Mouse (Mus musculus) heart, embryonic 12.5 days (tissue): ENCODE results near the gene Pdpr. TPM values are rescaled to one million over a fixed set of nuclear protein-coding genes. Genes with fewer than 3 reads are reported as not detected.
A peak's percentile ranks its signal among the peaks of the same experiment; 100 is the strongest.
"Not testable (repeated sequence)": the region's sequence is repeated elsewhere in the genome, so short reads cannot be mapped to it uniquely, and the experiment has no call there.

Experiments
- ATAC-seq: fragments of 200-750 bp; cut with Nextera tagmentation; 2 replicates; pipeline ENCODE4 v1.8.0; 2017; ENCODE audit warnings: moderate TSS enrichment, moderate library complexity; ENCODE audit not compliant: insufficient number of reproducible peaks, low FRiP score
- H3K27ac ChIP-seq: fragments of 300-500 bp; sonication (generic); 2 replicates; pipeline ENCODE4 v1.5.1; 2016; ENCODE audit warnings: mild to moderate bottlenecking, moderate library complexity; ENCODE audit not compliant: poor library complexity, severe bottlenecking
- H3K27me3 ChIP-seq: fragments of 300-500 bp; sonication (generic); replicated peaks from 2 replicates; pipeline ENCODE4 v1.6.1; 2016; ENCODE audit warnings: mild to moderate bottlenecking, moderate library complexity
- H3K36me3 ChIP-seq: fragments of 300-500 bp; sonication (generic); 2 replicates; pipeline ENCODE4 v1.6.1; 2016; ENCODE audit warnings: mild to moderate bottlenecking, moderate library complexity
- H3K4me1 ChIP-seq: fragments of 300-500 bp; sonication (generic); replicated peaks from 2 replicates; pipeline ENCODE4 v1.6.1; 2016; ENCODE audit warnings: mild to moderate bottlenecking
- H3K4me2 ChIP-seq: fragments of 300-500 bp; sonication (generic); 2 replicates; pipeline ENCODE4 v1.6.1; 2016; ENCODE audit warnings: mild to moderate bottlenecking, moderate library complexity
- H3K4me3 ChIP-seq: fragments of 300-500 bp; sonication (generic); 2 replicates; pipeline ENCODE4 v1.5.1; 2016; ENCODE audit warnings: mild to moderate bottlenecking
- H3K9ac ChIP-seq: fragments of 300-500 bp; sonication (generic); 2 replicates; pipeline ENCODE4 v1.6.1; 2016; ENCODE audit warnings: mild to moderate bottlenecking, moderate library complexity
- H3K9me3 ChIP-seq: fragments of 300-500 bp; sonication (generic); replicated peaks from 2 replicates; pipeline ENCODE4 v1.6.1; 2016; ENCODE audit warnings: mild to moderate bottlenecking, moderate library complexity
- WGBS: fragments of 180-500 bp; shearing (Covaris S2); methylation state at CpG from one replicate; pipeline ENCODE4 v1.1.7; 2016; 5-methylcytosine and 5-hydroxymethylcytosine counted together
- polyA plus RNA-seq: library from polyadenylated mRNA; unstranded; fragments of >200 nt; fragmentation: Nextera tagmentation; extraction: Ambion mirVana; gene quantifications from 2 replicates; pipeline ENCODE4 v1.2.1, GENCODE M21; 2016

Pdpr gene
- polyA plus RNA-seq, 1 experiment from 2014 or later, result 16.2 TPM

GRCm38 (mm10) chr8:111062072-111062757 lies 32.2 kb upstream of the Pdpr start:
- WGBS, result under 1% methylated on average over 27 of the region's 27 CpGs
- Histone ChIP-seq H3K9me3 (no peaks in the 10 kb centered on the region), H3K4me3 (peak overlapping the region; percentile 79), H3K36me3 (peaks cover 8% of the 10 kb centered on the region), H3K27ac (0 out of 2 replicates have a peak overlapping the region, but pooled peaks have one; percentile 1), H3K27me3 (no peaks in the 10 kb centered on the region), H3K4me1 (peaks cover 33% of the 10 kb centered on the region), H3K9ac (peak overlapping the region; percentile 74), H3K4me2 (peak overlapping the region; percentile 93)
- peak; percentile 80 for ATAC-seq

GRCm38 (mm10) chr8:111062893-111063292 lies 31.5 kb upstream of the Pdpr start:
- 50% methylated on average over 2 of the region's 2 CpGs for WGBS

GRCm38 (mm10) chr8:111066308-111066707 lies 28.1 kb upstream of the Pdpr start:
- 63% methylated on average over 4 of the region's 4 CpGs for WGBS

More at GRCm38 (mm10) chr8:111062893-111063292, 31.5 kb upstream of the Pdpr start:
- Histone ChIP-seq H3K9ac (no peak overlapping the region), H3K4me3 (peak overlapping the region; percentile 79), H3K27ac (0 out of 2 replicates have a peak overlapping the region, but pooled peaks have one; percentile 1), H3K4me2 (peak overlapping the region; percentile 93), H3K9me3 (no peaks in the 10 kb centered on the region), H3K36me3 (peaks cover 5% of the 10 kb centered on the region), H3K27me3 (no peaks in the 10 kb centered on the region), H3K4me1 (peaks cover 28% of the 10 kb centered on the region)
- no peak for ATAC-seq

GRCm38 (mm10) chr8:111067439-111067838 lies 27.0 kb upstream of the Pdpr start:
- ATAC-seq, result no peak
- no peaks in the 10 kb centered on the region; the same call in 1 of the 2 replicates for H3K27me3 ChIP-seq

More at GRCm38 (mm10) chr8:111066308-111066707, 28.1 kb upstream of the Pdpr start:
- H3K27ac ChIP-seq, result no peak overlapping the region
- ATAC-seq, result no peak
- no peak overlapping the region for H3K9ac ChIP-seq
- no peaks in the 10 kb centered on the region for H3K9me3 ChIP-seq
- H3K4me3 ChIP-seq, result no peak overlapping the region
- H3K27me3 ChIP-seq, result no peaks in the 10 kb centered on the region
- no peak overlapping the region for H3K4me2 ChIP-seq
- no peaks in the 10 kb centered on the region for H3K36me3 ChIP-seq
- H3K4me1 ChIP-seq, result peaks cover 7% of the 10 kb centered on the region

GRCm38 (mm10) chr8:111068660-111069059 lies 25.8 kb upstream of the Pdpr start:
- H3K9me3 ChIP-seq, H3K4me3 ChIP-seq, H3K27ac ChIP-seq, H3K36me3 ChIP-seq, H3K4me1 ChIP-seq, ATAC-seq, H3K9ac ChIP-seq, H3K27me3 ChIP-seq, H3K4me2 ChIP-seq: not testable (repeated sequence)
- WGBS, result 82% methylated on average over 9 of the region's 9 CpGs

More at GRCm38 (mm10) chr8:111067439-111067838, 27.0 kb upstream of the Pdpr start:
- Histone ChIP-seq H3K9me3 (no peaks in the 10 kb centered on the region), H3K4me2 (no peak overlapping the region), H3K36me3 (no peaks in the 10 kb centered on the region), H3K4me1 (0 out of 2 replicates have a peak, but pooled peaks cover 2% of the 10 kb centered on the region), H3K4me3 (no peak overlapping the region), H3K27ac (no peak overlapping the region), H3K9ac (no peak overlapping the region)
- WGBS, result 30% methylated on average over 10 of the region's 10 CpGs

- Histone ChIP-seq H3K27ac (no peak overlapping the region), H3K27me3 (peaks cover 9% of the 10 kb centered on the region), H3K36me3 (no peaks in the 10 kb centered on the region), H3K4me1 (peaks cover 8% of the 10 kb centered on the region; the same call in 1 of the 2 replicates), H3K4me2 (no peak overlapping the region), H3K9ac (no peak overlapping the region), H3K9me3 (no peaks in the 10 kb centered on the region), H3K4me3 (no peak overlapping the region)
- no peak for ATAC-seq
- 72% methylated on average over 3 of the region's 3 CpGs for WGBS
Observed at GRCm38 (mm10) chr8:111075926-111076325, 18.5 kb upstream of the Pdpr start.

- ATAC-seq, result no peak
- H3K27ac ChIP-seq, result no peak overlapping the region
- WGBS, result 63% methylated on average over 5 of the region's 5 CpGs
Observed at GRCm38 (mm10) chr8:111079461-111079860, 15.0 kb upstream of the Pdpr start.

GRCm38 (mm10) chr8:111079861-111080271 lies 14.6 kb upstream of the Pdpr start:
- Histone ChIP-seq H3K4me3 (no peak overlapping the region), H3K9me3 (no peaks in the 10 kb centered on the region), H3K4me2 (no peak overlapping the region), H3K4me1 (peaks cover 14% of the 10 kb centered on the region; the same call in 1 of the 2 replicates), H3K36me3 (no peaks in the 10 kb centered on the region), H3K9ac (no peak overlapping the region), H3K27ac (no peak overlapping the region), H3K27me3 (peaks cover 9% of the 10 kb centered on the region)
- WGBS, result 33% methylated on average over 6 of the region's 6 CpGs
- no peak for ATAC-seq

More at GRCm38 (mm10) chr8:111079461-111079860, 15.0 kb upstream of the Pdpr start:
- Histone ChIP-seq H3K27me3 (peaks cover 9% of the 10 kb centered on the region), H3K4me1 (peaks cover 14% of the 10 kb centered on the region; the same call in 1 of the 2 replicates), H3K9me3 (no peaks in the 10 kb centered on the region), H3K9ac (no peak overlapping the region), H3K4me3 (no peak overlapping the region), H3K4me2 (no peak overlapping the region), H3K36me3 (no peaks in the 10 kb centered on the region)

- Histone ChIP-seq H3K9ac (no peak overlapping the region), H3K4me2 (no peak overlapping the region), H3K4me3 (no peak overlapping the region), H3K9me3 (no peaks in the 10 kb centered on the region), H3K27ac (no peak overlapping the region), H3K4me1 (peaks cover 14% of the 10 kb centered on the region; the same call in 1 of the 2 replicates), H3K27me3 (peaks cover 9% of the 10 kb centered on the region), H3K36me3 (no peaks in the 10 kb centered on the region)
- ATAC-seq, result no peak
- WGBS, result 63% methylated on average over 12 of the region's 12 CpGs
Observed at GRCm38 (mm10) chr8:111081580-111082258, 12.7 kb upstream of the Pdpr start.

- H3K27ac ChIP-seq, H3K4me3 ChIP-seq, H3K36me3 ChIP-seq, H3K27me3 ChIP-seq, H3K4me2 ChIP-seq, H3K9me3 ChIP-seq, ATAC-seq, H3K9ac ChIP-seq: not testable (repeated sequence)
- H3K4me1 ChIP-seq, result peaks cover 14% of the 10 kb centered on the region; the same call in 1 of the 2 replicates
- WGBS, result 79% methylated on average over 5 of the region's 5 CpGs
Observed at GRCm38 (mm10) chr8:111083936-111084335, 10.5 kb upstream of the Pdpr start.

- H3K4me3 ChIP-seq, result no peak overlapping the region
- H3K36me3 ChIP-seq, result no peaks in the 10 kb centered on the region
- ATAC-seq, result no peak
- no peaks in the 10 kb centered on the region for H3K27me3 ChIP-seq
- H3K4me1 ChIP-seq, result peaks cover 4% of the 10 kb centered on the region
- no peak overlapping the region for H3K4me2 ChIP-seq
- no peak overlapping the region for H3K27ac ChIP-seq
- no peak overlapping the region for H3K9ac ChIP-seq
- no peaks in the 10 kb centered on the region for H3K9me3 ChIP-seq
- 1% methylated on average over 2 of the region's 2 CpGs for WGBS
Observed at GRCm38 (mm10) chr8:111090126-111090525, 4.3 kb upstream of the Pdpr start.
